Mouse (Mus musculus): Measurements from ENCODE around the gene Nckap1l. TPM values are rescaled to one million over a fixed set of nuclear protein-coding genes. Genes with fewer than 3 reads are reported as not detected.

Gene Nckap1l
- polyA plus RNA-seq, 1 experiment from 2014 or later: 1.7 TPM

GRCm38 (mm10) chr15:103472265-103472664 is 18.7 kb downstream of the Nckap1l start:
- ATAC-seq: no peak
- WGBS: 53% methylated on average over 3 of the region's 3 CpGs
- no peaks in the 10 kb centered on the region for H3K36me3 ChIP-seq (ENCODE audit: control insufficient read depth, insufficient read depth)
- no peak overlapping the region for H3K9ac ChIP-seq (replicated peaks; ENCODE audit: low read depth, low read length)
- no peak overlapping the region for H3K27ac ChIP-seq (ENCODE audit: low read length)
- no peaks in the 10 kb centered on the region for H3K9me3 ChIP-seq (ENCODE audit: control insufficient read depth, low read length)
- H3K4me1 ChIP-seq (replicated peaks; ENCODE audit: control insufficient read depth, insufficient read depth, low read length): no peaks in the 10 kb centered on the region
- no peak overlapping the region for H3K4me2 ChIP-seq (ENCODE audit: low read length)
- no peaks in the 10 kb centered on the region for H3K27me3 ChIP-seq (replicated peaks; ENCODE audit: control insufficient read depth, insufficient read depth, low read length)
- no peak overlapping the region for H3K4me3 ChIP-seq (replicated peaks; ENCODE audit: low read length)

GRCm38 (mm10) chr15:103473182-103473581 is 19.6 kb downstream of the Nckap1l start:
- ATAC-seq: no peak
- WGBS: 87% methylated on average over 7 of the region's 7 CpGs

DNA sequence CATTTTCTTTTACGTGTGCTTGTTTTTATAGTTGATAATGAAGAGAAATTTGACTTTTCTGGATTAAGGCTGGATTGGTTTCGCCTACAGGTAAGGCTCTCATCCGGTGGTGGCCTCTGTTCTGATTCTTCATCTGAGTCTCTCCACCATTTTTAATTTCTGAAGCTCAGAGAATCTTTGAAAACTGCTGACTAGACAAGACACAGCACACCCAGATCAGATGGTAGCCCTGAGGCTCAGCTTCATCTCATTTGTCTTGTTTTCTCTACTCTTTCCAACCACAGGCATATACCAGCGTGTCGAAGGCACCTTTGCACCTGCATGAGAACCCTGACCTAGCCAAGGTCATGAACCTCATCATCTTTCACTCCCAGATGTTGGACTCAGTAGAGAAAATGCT is 20.2 kb downstream of the Nckap1l start:
- H3K9me3 ChIP-seq (ENCODE audit: control insufficient read depth, low read length): no peaks in the 10 kb centered on the region
- no peaks in the 10 kb centered on the region for H3K36me3 ChIP-seq (ENCODE audit: control insufficient read depth, insufficient read depth)
- no peak overlapping the region for H3K4me3 ChIP-seq (replicated peaks; ENCODE audit: low read length)
- H3K27ac ChIP-seq (ENCODE audit: low read length): no peak overlapping the region
- no peaks in the 10 kb centered on the region for H3K4me1 ChIP-seq (replicated peaks; ENCODE audit: control insufficient read depth, insufficient read depth, low read length)
- 92% methylated on average over 5 of the region's 5 CpGs for WGBS
- H3K27me3 ChIP-seq (replicated peaks; ENCODE audit: control insufficient read depth, insufficient read depth, low read length): no peaks in the 10 kb centered on the region
- no peak for ATAC-seq
- H3K9ac ChIP-seq (replicated peaks; ENCODE audit: low read depth, low read length): no peak overlapping the region
- H3K4me2 ChIP-seq (ENCODE audit: low read length): no peak overlapping the region

More at GRCm38 (mm10) chr15:103473182-103473581, 19.6 kb downstream of the Nckap1l start:
- no peaks in the 10 kb centered on the region for H3K4me1 ChIP-seq (replicated peaks; ENCODE audit: control insufficient read depth, insufficient read depth, low read length)
- no peak overlapping the region for H3K9ac ChIP-seq (replicated peaks; ENCODE audit: low read depth, low read length)
- no peak overlapping the region for H3K4me3 ChIP-seq (replicated peaks; ENCODE audit: low read length)
- H3K36me3 ChIP-seq (ENCODE audit: control insufficient read depth, insufficient read depth): no peaks in the 10 kb centered on the region
- no peaks in the 10 kb centered on the region for H3K9me3 ChIP-seq (ENCODE audit: control insufficient read depth, low read length)
- H3K27ac ChIP-seq (ENCODE audit: low read length): no peak overlapping the region
- no peak overlapping the region for H3K4me2 ChIP-seq (ENCODE audit: low read length)
- no peaks in the 10 kb centered on the region for H3K27me3 ChIP-seq (replicated peaks; ENCODE audit: control insufficient read depth, insufficient read depth, low read length)

DNA sequence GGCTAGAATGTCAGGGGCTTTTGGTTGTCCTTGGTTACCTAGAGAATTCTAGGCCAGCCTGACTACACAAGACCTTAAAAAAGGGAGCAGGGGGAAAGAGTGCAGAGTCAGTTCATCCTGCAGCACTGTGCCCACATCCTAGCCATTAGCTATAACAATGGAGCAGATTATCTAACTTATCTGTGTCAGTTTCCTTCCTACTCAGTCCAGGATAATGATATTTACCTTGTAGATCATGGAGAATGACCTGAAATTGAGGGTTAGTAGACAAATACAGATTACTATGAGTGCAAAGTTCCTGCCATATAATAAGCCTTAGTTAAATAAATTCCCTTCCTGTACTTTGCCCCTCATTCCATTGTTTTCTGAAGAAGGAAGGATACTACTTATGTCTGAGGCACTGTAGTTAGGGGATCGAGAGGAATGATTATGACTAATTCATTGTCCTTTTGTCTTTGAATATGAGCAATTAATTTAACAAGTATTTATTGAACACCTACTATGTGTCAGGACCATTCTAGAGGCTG is 25.5 kb downstream of the Nckap1l start:
- WGBS: 79% methylated on average over 1 of the region's 1 CpGs
- no peak overlapping the region for H3K27ac ChIP-seq (ENCODE audit: low read length)
- H3K36me3 ChIP-seq (ENCODE audit: control insufficient read depth, insufficient read depth): no peaks in the 10 kb centered on the region
- H3K4me1 ChIP-seq (replicated peaks; ENCODE audit: control insufficient read depth, insufficient read depth, low read length): no peaks in the 10 kb centered on the region
- no peaks in the 10 kb centered on the region for H3K27me3 ChIP-seq (replicated peaks; ENCODE audit: control insufficient read depth, insufficient read depth, low read length)
- H3K9me3 ChIP-seq (ENCODE audit: control insufficient read depth, low read length): no peaks in the 10 kb centered on the region
- H3K4me2 ChIP-seq (ENCODE audit: low read length): no peak overlapping the region
- no peak overlapping the region for H3K9ac ChIP-seq (replicated peaks; ENCODE audit: low read depth, low read length)
- no peak overlapping the region for H3K4me3 ChIP-seq (replicated peaks; ENCODE audit: low read length)
- ATAC-seq: no peak

- Histone ChIP-seq H3K9ac (replicated peaks; ENCODE audit: low read depth, low read length) (no peak overlapping the region), H3K27me3 (replicated peaks; ENCODE audit: control insufficient read depth, insufficient read depth, low read length) (no peaks in the 10 kb centered on the region), H3K27ac (ENCODE audit: low read length) (no peak overlapping the region), H3K9me3 (ENCODE audit: control insufficient read depth, low read length) (no peaks in the 10 kb centered on the region), H3K4me2 (ENCODE audit: low read length) (no peak overlapping the region), H3K4me3 (replicated peaks; ENCODE audit: low read length) (no peak overlapping the region), H3K4me1 (replicated peaks; ENCODE audit: control insufficient read depth, insufficient read depth, low read length) (peaks cover 4% of the 10 kb centered on the region; the same call in 1 of the 2 replicates), H3K36me3 (ENCODE audit: control insufficient read depth, insufficient read depth) (no peaks in the 10 kb centered on the region)
- no peak for ATAC-seq
- WGBS: 83% methylated on average over 2 of the region's 2 CpGs
These were observed 26.5 kb downstream of the Nckap1l start for GRCm38 (mm10) chr15:103480129-103480528.

DNA sequence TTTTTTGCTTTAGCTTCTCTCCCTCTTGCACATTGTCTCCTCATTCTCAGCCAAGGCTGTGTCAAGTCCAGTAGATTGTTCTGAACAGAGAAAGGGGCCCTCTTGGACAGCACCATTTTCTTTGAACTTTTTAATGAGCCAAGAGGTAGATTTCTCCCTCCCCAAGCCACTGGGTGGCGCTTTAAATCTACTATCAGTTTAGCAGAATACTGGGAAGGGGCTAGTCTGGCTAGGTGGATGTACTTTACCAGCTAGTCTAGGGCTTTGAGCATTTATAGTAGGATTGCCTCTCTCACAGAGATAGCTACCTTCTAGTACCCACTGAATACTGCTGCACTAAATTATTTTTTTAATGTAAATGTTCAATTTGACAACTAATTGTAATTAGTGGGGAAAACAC is 28.9 kb downstream of the Nckap1l start:
- H3K4me3 ChIP-seq (replicated peaks; ENCODE audit: low read length): no peak overlapping the region
- H3K27ac ChIP-seq (ENCODE audit: low read length): no peak overlapping the region
- no peak overlapping the region for H3K4me2 ChIP-seq (ENCODE audit: low read length)
- no peaks in the 10 kb centered on the region for H3K9me3 ChIP-seq (ENCODE audit: control insufficient read depth, low read length)
- no peaks in the 10 kb centered on the region for H3K36me3 ChIP-seq (ENCODE audit: control insufficient read depth, insufficient read depth)
- peaks cover 4% of the 10 kb centered on the region; the same call in 1 of the 2 replicates for H3K4me1 ChIP-seq (replicated peaks; ENCODE audit: control insufficient read depth, insufficient read depth, low read length)
- no peaks in the 10 kb centered on the region for H3K27me3 ChIP-seq (replicated peaks; ENCODE audit: control insufficient read depth, insufficient read depth, low read length)
- peak; percentile 74 for ATAC-seq
- WGBS: 0% methylated on average over 1 of the region's 1 CpGs
- no peak overlapping the region for H3K9ac ChIP-seq (replicated peaks; ENCODE audit: low read depth, low read length)

- ATAC-seq: no peak
- Histone ChIP-seq H3K9ac (replicated peaks; ENCODE audit: low read depth, low read length) (no peak overlapping the region), H3K36me3 (ENCODE audit: control insufficient read depth, insufficient read depth) (no peaks in the 10 kb centered on the region), H3K27ac (ENCODE audit: low read length) (no peak overlapping the region), H3K27me3 (replicated peaks; ENCODE audit: control insufficient read depth, insufficient read depth, low read length) (no peaks in the 10 kb centered on the region), H3K4me2 (ENCODE audit: low read length) (no peak overlapping the region), H3K4me3 (replicated peaks; ENCODE audit: low read length) (no peak overlapping the region), H3K4me1 (replicated peaks; ENCODE audit: control insufficient read depth, insufficient read depth, low read length) (peaks cover 9% of the 10 kb centered on the region; the same call in 1 of the 2 replicates), H3K9me3 (ENCODE audit: control insufficient read depth, low read length) (no peaks in the 10 kb centered on the region)
- WGBS: 49% methylated on average over 2 of the region's 2 CpGs
These were observed 30.9 kb downstream of the Nckap1l start for GRCm38 (mm10) chr15:103484490-103484889.

- no peaks in the 10 kb centered on the region for H3K9me3 ChIP-seq (ENCODE audit: control insufficient read depth, low read length)
- H3K4me1 ChIP-seq (replicated peaks; ENCODE audit: control insufficient read depth, insufficient read depth, low read length): peaks cover 9% of the 10 kb centered on the region; the same call in 1 of the 2 replicates
- H3K36me3 ChIP-seq (ENCODE audit: control insufficient read depth, insufficient read depth): no peaks in the 10 kb centered on the region
- no peak overlapping the region for H3K9ac ChIP-seq (replicated peaks; ENCODE audit: low read depth, low read length)
- H3K4me3 ChIP-seq (replicated peaks; ENCODE audit: low read length): no peak overlapping the region
- WGBS: 51% methylated on average over 3 of the region's 3 CpGs
- ATAC-seq: no peak
- H3K27ac ChIP-seq (ENCODE audit: low read length): no peak overlapping the region
- H3K27me3 ChIP-seq (replicated peaks; ENCODE audit: control insufficient read depth, insufficient read depth, low read length): no peaks in the 10 kb centered on the region
- no peak overlapping the region for H3K4me2 ChIP-seq (ENCODE audit: low read length)
These were observed 31.5 kb downstream of the Nckap1l start for GRCm38 (mm10) chr15:103485106-103485505.

- 58% methylated on average over 1 of the region's 1 CpGs for WGBS
- Histone ChIP-seq H3K36me3 (ENCODE audit: control insufficient read depth, insufficient read depth) (no peaks in the 10 kb centered on the region), H3K4me1 (replicated peaks; ENCODE audit: control insufficient read depth, insufficient read depth, low read length) (peaks cover 9% of the 10 kb centered on the region; the same call in 1 of the 2 replicates), H3K9me3 (ENCODE audit: control insufficient read depth, low read length) (no peaks in the 10 kb centered on the region), H3K4me2 (ENCODE audit: low read length) (no peak overlapping the region), H3K27me3 (replicated peaks; ENCODE audit: control insufficient read depth, insufficient read depth, low read length) (no peaks in the 10 kb centered on the region), H3K4me3 (replicated peaks; ENCODE audit: low read length) (no peak overlapping the region), H3K27ac (ENCODE audit: low read length) (no peak overlapping the region), H3K9ac (replicated peaks; ENCODE audit: low read depth, low read length) (no peak overlapping the region)
- no peak for ATAC-seq
These were observed 33.1 kb downstream of the Nckap1l start for GRCm38 (mm10) chr15:103486658-103487057.

DNA sequence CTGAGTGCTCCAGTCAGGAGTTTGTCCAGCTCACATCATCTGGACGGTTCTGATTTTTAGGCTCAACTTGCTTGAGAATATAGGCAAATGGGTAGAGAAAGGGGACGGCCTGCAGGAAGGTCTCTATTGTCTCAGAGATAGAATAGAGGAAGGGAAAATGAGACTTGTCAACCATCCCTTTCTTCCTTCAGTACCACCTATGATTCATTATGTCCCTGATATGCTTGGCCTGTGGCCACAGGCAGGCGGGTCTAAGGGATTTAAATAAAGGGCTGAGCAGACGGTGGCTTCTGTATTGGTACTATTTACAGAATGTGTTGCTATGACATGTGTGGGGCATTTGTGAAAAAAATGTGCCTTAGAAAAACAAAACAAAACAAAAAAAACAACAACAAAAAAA is 34.7 kb downstream of the Nckap1l start:
- no peak overlapping the region for H3K4me3 ChIP-seq (replicated peaks; ENCODE audit: low read length)
- H3K27ac ChIP-seq (ENCODE audit: low read length): no peak overlapping the region
- no peaks in the 10 kb centered on the region for H3K9me3 ChIP-seq (ENCODE audit: control insufficient read depth, low read length)
- H3K36me3 ChIP-seq (ENCODE audit: control insufficient read depth, insufficient read depth): no peaks in the 10 kb centered on the region
- H3K4me2 ChIP-seq (ENCODE audit: low read length): no peak overlapping the region
- H3K9ac ChIP-seq (replicated peaks; ENCODE audit: low read depth, low read length): no peak overlapping the region
- 33% methylated on average over 4 of the region's 4 CpGs for WGBS
- no peak for ATAC-seq
- peaks cover 9% of the 10 kb centered on the region; the same call in 1 of the 2 replicates for H3K4me1 ChIP-seq (replicated peaks; ENCODE audit: control insufficient read depth, insufficient read depth, low read length)
- H3K27me3 ChIP-seq (replicated peaks; ENCODE audit: control insufficient read depth, insufficient read depth, low read length): no peaks in the 10 kb centered on the region

Measured in forebrain, embryonic 16.5 days (tissue).